Mouse (Mus musculus): ENCODE results near the gene Plcb3. TPM values are rescaled to one million over a fixed set of nuclear protein-coding genes. Genes with fewer than 3 reads are reported as not detected.
"Not testable (repeated sequence)": the region's sequence is repeated elsewhere in the genome, so short reads cannot be mapped to it uniquely, and the experiment has no call there.

Plcb3 gene
- polyA plus RNA-seq, 1 experiment from 2014 or later = 20.6 TPM

GRCm38 (mm10) chr19:6993011-6993770 is 16.9 kb upstream of the Plcb3 start:
- peak overlapping the region; percentile 92 for H3K4me2 ChIP-seq
- peaks cover 32% of the 10 kb centered on the region for H3K4me1 ChIP-seq (replicated peaks; ENCODE audit: control insufficient read depth, insufficient read depth, low read length)
- H3K9me3 ChIP-seq (ENCODE audit: control insufficient read depth, low read length) = no peaks in the 10 kb centered on the region
- DNase-seq (ENCODE audit: low spot score) (no peak), ATAC-seq (replicated peaks; ENCODE audit: low FRiP score) (no peak)
- H3K4me3 ChIP-seq (ENCODE audit: low read depth, low read length) = peak overlapping the region; percentile 65
- WGBS = 66% methylated on average over 14 of the region's 14 CpGs
- H3K36me3 ChIP-seq (ENCODE audit: control insufficient read depth, insufficient read depth, low read length) = peaks cover 2% of the 10 kb centered on the region; the same call in 1 of the 2 replicates
- peak overlapping the region; percentile 69 for H3K9ac ChIP-seq (ENCODE audit: low read depth, low read length)
- peak overlapping the region; percentile 50; the same call in 1 of the 2 replicates for H3K27ac ChIP-seq (ENCODE audit: low read depth, low read length)
- no peaks in the 10 kb centered on the region for H3K27me3 ChIP-seq (replicated peaks; ENCODE audit: control insufficient read depth, insufficient read depth, low read length)

GRCm38 (mm10) chr19:6992011-6992858 is 16.0 kb upstream of the Plcb3 start, which contains the start of gene Dnajc4:
TSS of gene Dnajc4 (minus strand) at chr19:6992572.
- Histone ChIP-seq H3K27me3 (replicated peaks; ENCODE audit: control insufficient read depth, insufficient read depth, low read length) (no peaks in the 10 kb centered on the region), H3K27ac (ENCODE audit: low read depth, low read length) (peak within 1 kb of the TSS; percentile 50; the same call in 1 of the 2 replicates), H3K4me1 (replicated peaks; ENCODE audit: control insufficient read depth, insufficient read depth, low read length) (peaks cover 37% of the 10 kb centered on the region), H3K9me3 (ENCODE audit: control insufficient read depth, low read length) (no peaks in the 10 kb centered on the region), H3K4me3 (ENCODE audit: low read depth, low read length) (peak within 1 kb of the TSS; percentile 65), H3K9ac (ENCODE audit: low read depth, low read length) (peak within 1 kb of the TSS; percentile 69), H3K36me3 (ENCODE audit: control insufficient read depth, insufficient read depth, low read length) (no peaks in the 10 kb centered on the region), H3K4me2 (peak within 1 kb of the TSS; percentile 92)
- ATAC-seq (replicated peaks; ENCODE audit: low FRiP score) = peak; percentile 91
- 2% methylated on average over 37 of the region's 37 CpGs for WGBS
- DNase-seq (ENCODE audit: low spot score) = peak; percentile 92

GRCm38 (mm10) chr19:6991166-6991565 is 14.9 kb upstream of the Plcb3 start:
- ATAC-seq (replicated peaks; ENCODE audit: low FRiP score); H3K27me3 ChIP-seq (replicated peaks; ENCODE audit: control insufficient read depth, insufficient read depth, low read length); H3K36me3 ChIP-seq (ENCODE audit: control insufficient read depth, insufficient read depth, low read length); H3K9me3 ChIP-seq (ENCODE audit: control insufficient read depth, low read length); DNase-seq (ENCODE audit: low spot score); H3K9ac ChIP-seq (ENCODE audit: low read depth, low read length); H3K27ac ChIP-seq (ENCODE audit: low read depth, low read length); H3K4me3 ChIP-seq (ENCODE audit: low read depth, low read length); H3K4me2 ChIP-seq: not testable (repeated sequence)
- WGBS = 85% methylated on average over 6 of the region's 6 CpGs
- H3K4me1 ChIP-seq (replicated peaks; ENCODE audit: control insufficient read depth, insufficient read depth, low read length) = peaks cover 36% of the 10 kb centered on the region

GRCm38 (mm10) chr19:6990712-6991111 is 14.4 kb upstream of the Plcb3 start:
- Histone ChIP-seq H3K27ac (ENCODE audit: low read depth, low read length) (no peak overlapping the region), H3K36me3 (ENCODE audit: control insufficient read depth, insufficient read depth, low read length) (no peaks in the 10 kb centered on the region; the same call in 1 of the 2 replicates), H3K27me3 (replicated peaks; ENCODE audit: control insufficient read depth, insufficient read depth, low read length) (no peaks in the 10 kb centered on the region), H3K4me1 (replicated peaks; ENCODE audit: control insufficient read depth, insufficient read depth, low read length) (peaks cover 37% of the 10 kb centered on the region), H3K4me2 (no peak overlapping the region), H3K9ac (ENCODE audit: low read depth, low read length) (no peak overlapping the region), H3K9me3 (ENCODE audit: control insufficient read depth, low read length) (no peaks in the 10 kb centered on the region), H3K4me3 (ENCODE audit: low read depth, low read length) (no peak overlapping the region)
- 88% methylated on average over 6 of the region's 6 CpGs for WGBS
- ATAC-seq (replicated peaks; ENCODE audit: low FRiP score) (no peak), DNase-seq (ENCODE audit: low spot score) (no peak)

- Histone ChIP-seq H3K4me2 (no peak overlapping the region), H3K36me3 (ENCODE audit: control insufficient read depth, insufficient read depth, low read length) (peaks cover 7% of the 10 kb centered on the region; the same call in 1 of the 2 replicates), H3K27me3 (replicated peaks; ENCODE audit: control insufficient read depth, insufficient read depth, low read length) (no peaks in the 10 kb centered on the region), H3K4me1 (replicated peaks; ENCODE audit: control insufficient read depth, insufficient read depth, low read length) (peaks cover 27% of the 10 kb centered on the region), H3K9me3 (ENCODE audit: control insufficient read depth, low read length) (no peaks in the 10 kb centered on the region), H3K4me3 (ENCODE audit: low read depth, low read length) (no peak overlapping the region), H3K9ac (ENCODE audit: low read depth, low read length) (no peak overlapping the region), H3K27ac (ENCODE audit: low read depth, low read length) (no peak overlapping the region)
- DNase-seq (ENCODE audit: low spot score) (no peak), ATAC-seq (replicated peaks; ENCODE audit: low FRiP score) (no peak)
- WGBS = 83% methylated on average over 8 of the region's 8 CpGs
Observed at GRCm38 (mm10) chr19:6989251-6989650, 13.0 kb upstream of the Plcb3 start.

GRCm38 (mm10) chr19:6987904-6988285 is 11.6 kb upstream of the Plcb3 start:
- H3K4me1 ChIP-seq (replicated peaks; ENCODE audit: control insufficient read depth, insufficient read depth, low read length) = peaks cover 22% of the 10 kb centered on the region
- no peaks in the 10 kb centered on the region for H3K9me3 ChIP-seq (ENCODE audit: control insufficient read depth, low read length)
- peak overlapping the region; percentile 83 for H3K4me3 ChIP-seq (ENCODE audit: low read depth, low read length)
- no peak for ATAC-seq (replicated peaks; ENCODE audit: low FRiP score)
- H3K36me3 ChIP-seq (ENCODE audit: control insufficient read depth, insufficient read depth, low read length) = peaks cover 8% of the 10 kb centered on the region; the same call in 1 of the 2 replicates
- peak overlapping the region; percentile 89 for H3K4me2 ChIP-seq
- H3K27ac ChIP-seq (ENCODE audit: low read depth, low read length) = peak overlapping the region; percentile 70; the same call in 1 of the 2 replicates
- H3K27me3 ChIP-seq (replicated peaks; ENCODE audit: control insufficient read depth, insufficient read depth, low read length) = no peaks in the 10 kb centered on the region
- peak overlapping the region; percentile 86 for H3K9ac ChIP-seq (ENCODE audit: low read depth, low read length)
- 5% methylated on average over 8 of the region's 8 CpGs for WGBS
- DNase-seq (ENCODE audit: low spot score) = no peak

- H3K4me3 ChIP-seq (ENCODE audit: low read depth, low read length) = peak within 1 kb of the TSS; percentile 83
- peaks cover 20% of the 10 kb centered on the region for H3K4me1 ChIP-seq (replicated peaks; ENCODE audit: control insufficient read depth, insufficient read depth, low read length)
- H3K27me3 ChIP-seq (replicated peaks; ENCODE audit: control insufficient read depth, insufficient read depth, low read length) = no peaks in the 10 kb centered on the region
- under 1% methylated on average over 69 of the region's 85 CpGs for WGBS
- peak within 1 kb of the TSS; percentile 70 for H3K27ac ChIP-seq (ENCODE audit: low read depth, low read length)
- no peaks in the 10 kb centered on the region for H3K9me3 ChIP-seq (ENCODE audit: control insufficient read depth, low read length)
- ATAC-seq (replicated peaks; ENCODE audit: low FRiP score) = peak; percentile 60
- peak within 1 kb of the TSS; percentile 86 for H3K9ac ChIP-seq (ENCODE audit: low read depth, low read length)
- peak; percentile 74 for DNase-seq (ENCODE audit: low spot score)
- H3K4me2 ChIP-seq = peak within 1 kb of the TSS; percentile 89
- peaks cover 12% of the 10 kb centered on the region; the same call in 1 of the 2 replicates for H3K36me3 ChIP-seq (ENCODE audit: control insufficient read depth, insufficient read depth, low read length)
Observed at GRCm38 (mm10) chr19:6987061-6987903, 11.0 kb upstream of the Plcb3 start, which contains the start of gene Vegfb. TSS of gene Vegfb (minus strand) at chr19:6987651.
